Mouse (Mus musculus) megakaryocyte progenitor cell, adult 5-6 weeks (primary cell): ENCODE results near the gene Sipa1l2. TPM values are rescaled to one million over a fixed set of nuclear protein-coding genes. Genes with fewer than 3 reads are reported as not detected.

Experiments used
- ATAC-seq: replicated peaks from 2 replicates; pipeline ENCODE4 v1.8.0; 2016; ENCODE audit warnings: mild to moderate bottlenecking, moderate TSS enrichment, inconsistent platforms; ENCODE audit not compliant: poor library complexity
- total RNA-seq, 2 experiments: library from RNA; stranded (forward) in 1 of 2; stranded (reverse) in 1 of 2; fragments of 157-497, 149-512 nt in 1 of 2; fragments of 200-1000 nt in 1 of 2; gene quantifications; 2 replicates each; pipeline versions ENCODE4 v1.2.3 to v1.2.4; 2015 to 2017

Gene Sipa1l2
- total RNA-seq, 2 experiments from 2014 or later: 0.84 to 2.0 TPM

GRCm38 (mm10) chr8:125376448-125376845 lies 193.2 kb downstream of the Sipa1l2 start:
- no peak for ATAC-seq

- no peak for ATAC-seq
Observed at GRCm38 (mm10) chr8:125375659-125376447, 193.8 kb downstream of the Sipa1l2 start.

GRCm38 (mm10) chr8:125372596-125372995 lies 197.0 kb downstream of the Sipa1l2 start:
- no peak for ATAC-seq

DNA sequence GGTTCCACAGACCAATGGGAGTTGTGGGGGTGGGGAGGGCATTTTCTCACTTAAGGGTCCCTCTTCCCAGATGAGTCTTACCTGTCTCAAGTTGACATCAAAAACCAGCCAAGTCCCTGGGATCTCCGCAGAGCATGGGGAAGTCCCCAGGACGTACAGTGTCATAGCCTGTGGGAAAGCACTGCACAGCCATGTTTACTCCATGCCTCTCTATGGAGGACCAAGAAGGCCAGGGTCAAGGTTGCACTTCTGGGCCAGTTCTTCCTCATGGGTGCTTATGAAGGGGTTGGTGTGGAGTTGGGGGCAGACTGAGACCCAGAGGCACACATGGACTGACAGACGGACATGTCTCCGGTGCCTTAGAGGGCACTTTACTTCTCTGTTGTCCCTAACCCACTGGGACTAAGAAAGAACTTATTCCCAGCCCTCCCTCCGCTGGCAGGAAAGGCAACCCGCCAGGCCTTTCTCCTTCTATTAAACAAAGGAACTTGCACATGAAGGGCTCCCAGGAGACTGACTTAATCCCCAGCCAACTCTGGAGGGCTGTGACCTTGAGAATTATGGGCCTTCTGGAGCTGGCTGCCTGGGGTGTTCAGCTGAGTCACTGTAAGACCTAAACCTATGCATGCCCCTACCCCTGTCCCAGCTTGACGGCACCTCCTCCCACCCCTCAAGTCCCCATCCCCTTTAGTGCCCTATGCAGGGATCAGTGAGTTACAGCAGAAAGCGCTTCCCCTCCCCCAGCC lies 199.9 kb downstream of the Sipa1l2 start:
- no peak for ATAC-seq

GRCm38 (mm10) chr8:125368341-125369035 lies 201.1 kb downstream of the Sipa1l2 start:
- ATAC-seq: no peak

Other genes with a start within 250 kb of the Sipa1l2 start
- 1.2 and 1.3 TPM in 2 replicates for gene Map10, start 100.0 kb upstream of the Sipa1l2 start, total RNA-seq (2015)
- 1.1 and 1.3 TPM in 2 replicates for gene Map10, start 100.0 kb upstream of the Sipa1l2 start, total RNA-seq (2017)
- gene Ntpcr, start 160.2 kb upstream of the Sipa1l2 start, total RNA-seq (2015): 50.4 and 51.5 TPM in 2 replicates
- 26.9 and 31.3 TPM in 2 replicates for gene Ntpcr, start 160.2 kb upstream of the Sipa1l2 start, total RNA-seq (2017)